Mouse (Mus musculus): Measurements from ENCODE around the gene Pigp. TPM values are rescaled to one million over a fixed set of nuclear protein-coding genes. Genes with fewer than 3 reads are reported as not detected.

Gene Pigp
- polyA plus RNA-seq, 1 experiment from 2014 or later: 125 TPM

DNA sequence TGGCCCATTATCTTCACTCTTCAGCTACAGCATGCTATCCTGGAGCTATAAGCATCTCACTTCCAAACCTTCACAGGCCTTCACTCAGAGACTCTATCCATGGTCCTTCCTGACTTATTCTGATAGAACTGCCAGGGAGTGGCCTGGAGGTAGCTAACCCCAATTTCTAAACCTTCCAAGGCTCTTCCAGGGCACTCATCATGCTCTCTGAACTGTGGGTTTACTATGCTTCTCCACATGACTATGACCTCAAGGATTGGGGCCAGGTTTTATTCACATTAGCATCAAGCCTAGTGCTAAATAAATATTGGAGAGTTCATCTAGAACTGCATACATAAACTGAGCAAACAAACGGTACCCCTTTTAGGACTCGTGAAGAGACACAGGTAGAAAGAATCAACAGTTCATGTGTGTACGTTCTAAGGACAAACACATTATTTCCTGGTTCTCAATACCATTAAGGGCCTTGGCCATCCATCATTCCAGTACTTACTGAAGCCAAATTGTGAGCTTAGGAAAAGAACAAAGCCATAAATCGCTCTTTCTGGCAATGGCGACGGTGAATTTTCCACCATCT, 2.0 kb downstream of the Pigp start:
- peak overlapping the region; percentile 98 for H3K27ac ChIP-seq (replicated peaks; ENCODE audit: low read depth, low read length)

DNA sequence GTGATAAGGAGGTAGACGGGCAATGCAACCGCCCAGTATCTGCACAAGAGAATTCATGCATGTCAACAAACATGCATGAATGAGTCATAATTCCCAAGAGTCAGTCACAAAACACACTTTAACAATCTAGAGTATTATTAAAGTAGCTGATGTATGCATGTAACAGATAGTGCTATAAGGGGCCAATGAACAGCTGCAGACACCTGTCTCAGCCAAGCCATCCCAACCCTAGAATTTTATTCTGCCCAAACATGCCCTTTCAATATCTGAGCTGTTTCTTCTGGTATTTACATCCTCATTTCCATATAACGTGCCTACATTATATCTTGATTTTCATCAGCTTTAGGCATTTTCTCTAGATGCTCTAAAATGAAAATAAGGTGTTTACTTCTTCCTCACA, 6.2 kb downstream of the Pigp start:
- Histone ChIP-seq H3K9me3 (ENCODE audit: control insufficient read depth, low read length) (no peaks in the 10 kb centered on the region), H3K36me3 (ENCODE audit: control insufficient read depth, insufficient read depth, low read length) (peaks cover 15% of the 10 kb centered on the region; the same call in 1 of the 2 replicates), H3K4me2 (ENCODE audit: low read depth, low read length) (no peak overlapping the region), H3K27ac (replicated peaks; ENCODE audit: low read depth, low read length) (no peak overlapping the region), H3K4me3 (ENCODE audit: low read depth, low read length) (no peak overlapping the region), H3K9ac (ENCODE audit: low read depth, low read length) (no peak overlapping the region), H3K4me1 (ENCODE audit: control insufficient read depth, insufficient read depth, low read length) (peaks cover 12% of the 10 kb centered on the region), H3K27me3 (replicated peaks; ENCODE audit: control insufficient read depth, insufficient read depth, low read length) (no peaks in the 10 kb centered on the region)
- ATAC-seq (ENCODE audit: low read depth): no peak
- DNase-seq (ENCODE audit: low spot score): peak; percentile 23
- 81% methylated on average over 3 of the region's 3 CpGs for WGBS

More for the DNA sequence above, 2.0 kb downstream of the Pigp start:
- H3K4me1 ChIP-seq (ENCODE audit: control insufficient read depth, insufficient read depth, low read length): peaks cover 23% of the 10 kb centered on the region
- H3K9me3 ChIP-seq (ENCODE audit: control insufficient read depth, low read length): no peaks in the 10 kb centered on the region
- WGBS: 10% methylated on average over 6 of the region's 6 CpGs
- peak overlapping the region; percentile 67 for H3K4me2 ChIP-seq (ENCODE audit: low read depth, low read length)
- DNase-seq (ENCODE audit: low spot score) (no peak), ATAC-seq (ENCODE audit: low read depth) (no peak)
- H3K36me3 ChIP-seq (ENCODE audit: control insufficient read depth, insufficient read depth, low read length): peaks cover 9% of the 10 kb centered on the region; the same call in 1 of the 2 replicates
- H3K4me3 ChIP-seq (ENCODE audit: low read depth, low read length): peak overlapping the region; percentile 96
- H3K27me3 ChIP-seq (replicated peaks; ENCODE audit: control insufficient read depth, insufficient read depth, low read length): no peaks in the 10 kb centered on the region
- H3K9ac ChIP-seq (ENCODE audit: low read depth, low read length): peak overlapping the region; percentile 95

DNA sequence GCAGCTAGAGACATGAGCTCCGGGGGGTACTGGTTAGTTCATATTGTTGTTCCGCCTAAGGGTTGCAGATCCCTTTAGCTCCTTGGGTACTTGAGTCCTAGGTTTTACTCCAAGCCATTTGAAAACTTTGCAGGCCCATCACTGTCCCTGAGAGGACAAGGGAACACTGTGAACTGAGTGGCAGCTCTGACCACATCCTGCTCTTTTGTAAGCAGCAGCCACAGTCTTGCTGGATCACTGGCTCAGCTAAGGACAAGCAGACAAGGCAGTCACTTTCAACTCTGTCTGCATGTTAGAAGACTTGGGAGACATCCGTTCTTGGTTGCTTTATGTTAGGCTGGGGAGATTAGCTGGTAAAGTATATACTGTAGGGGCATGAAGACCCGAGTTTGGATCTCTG, 7.8 kb downstream of the Pigp start:
- H3K9ac ChIP-seq (ENCODE audit: low read depth, low read length): no peak overlapping the region
- no peak for ATAC-seq (ENCODE audit: low read depth)
- no peak overlapping the region for H3K4me2 ChIP-seq (ENCODE audit: low read depth, low read length)
- no peaks in the 10 kb centered on the region for H3K27me3 ChIP-seq (replicated peaks; ENCODE audit: control insufficient read depth, insufficient read depth, low read length)
- H3K27ac ChIP-seq (replicated peaks; ENCODE audit: low read depth, low read length): no peak overlapping the region
- H3K4me1 ChIP-seq (ENCODE audit: control insufficient read depth, insufficient read depth, low read length): 0 out of 2 replicates have a peak, but pooled peaks cover 3% of the 10 kb centered on the region
- DNase-seq (ENCODE audit: low spot score): no peak
- H3K36me3 ChIP-seq (ENCODE audit: control insufficient read depth, insufficient read depth, low read length): peaks cover 15% of the 10 kb centered on the region; the same call in 1 of the 2 replicates
- 97% methylated on average over 4 of the region's 4 CpGs for WGBS
- no peaks in the 10 kb centered on the region for H3K9me3 ChIP-seq (ENCODE audit: control insufficient read depth, low read length)
- H3K4me3 ChIP-seq (ENCODE audit: low read depth, low read length): no peak overlapping the region

DNA sequence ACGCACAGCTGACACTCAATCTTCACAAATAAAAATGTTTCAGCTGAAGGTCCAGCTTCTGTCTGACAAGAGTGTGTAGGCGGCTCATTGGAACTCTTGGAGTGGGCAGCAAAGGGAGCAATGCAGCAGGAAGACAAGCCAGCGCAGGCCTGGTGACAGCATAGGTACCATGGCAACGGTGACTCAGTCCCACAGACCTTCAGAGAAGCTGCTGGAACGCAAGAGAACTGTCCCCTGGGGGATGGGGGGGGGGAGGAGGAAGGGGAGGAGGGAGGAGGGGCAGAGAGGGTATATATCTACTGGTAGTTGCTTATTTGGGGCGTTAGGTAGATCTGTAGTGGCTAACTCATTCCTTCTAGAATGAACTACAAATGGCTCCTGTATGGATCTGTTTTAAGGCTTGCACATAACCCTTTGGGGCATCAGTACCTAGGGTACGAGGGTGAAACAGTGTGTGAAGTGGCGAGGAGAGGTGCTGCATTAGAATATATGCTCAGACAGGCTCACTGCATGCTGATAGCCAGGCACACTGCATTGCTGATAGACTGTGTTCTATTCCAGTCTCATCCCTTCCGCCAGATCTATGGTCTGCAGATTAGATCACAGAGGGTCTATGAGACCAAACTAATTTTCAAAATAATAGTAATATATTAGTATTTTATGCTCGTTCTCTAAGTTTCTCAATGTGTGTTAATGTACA, 9.3 kb downstream of the Pigp start:
- peaks cover 14% of the 10 kb centered on the region; the same call in 1 of the 2 replicates for H3K36me3 ChIP-seq (ENCODE audit: control insufficient read depth, insufficient read depth, low read length)
- whole genome bisulfite sequencing: 44% methylated on average over 10 of the region's 10 CpGs
- H3K27me3 ChIP-seq (replicated peaks; ENCODE audit: control insufficient read depth, insufficient read depth, low read length): no peaks in the 10 kb centered on the region
- ATAC-seq (ENCODE audit: low read depth): peak; percentile 71; the same call in 1 of the 2 replicates
- H3K27ac ChIP-seq (replicated peaks; ENCODE audit: low read depth, low read length): no peak overlapping the region
- no peak overlapping the region for H3K9ac ChIP-seq (ENCODE audit: low read depth, low read length)
- peak; percentile 82 for DNase-seq (ENCODE audit: low spot score)
- no peaks in the 10 kb centered on the region for H3K4me1 ChIP-seq (ENCODE audit: control insufficient read depth, insufficient read depth, low read length)
- H3K9me3 ChIP-seq (ENCODE audit: control insufficient read depth, low read length): no peaks in the 10 kb centered on the region
- H3K4me3 ChIP-seq (ENCODE audit: low read depth, low read length): no peak overlapping the region
- no peak overlapping the region; the same call in 1 of the 2 replicates for H3K4me2 ChIP-seq (ENCODE audit: low read depth, low read length)

DNA sequence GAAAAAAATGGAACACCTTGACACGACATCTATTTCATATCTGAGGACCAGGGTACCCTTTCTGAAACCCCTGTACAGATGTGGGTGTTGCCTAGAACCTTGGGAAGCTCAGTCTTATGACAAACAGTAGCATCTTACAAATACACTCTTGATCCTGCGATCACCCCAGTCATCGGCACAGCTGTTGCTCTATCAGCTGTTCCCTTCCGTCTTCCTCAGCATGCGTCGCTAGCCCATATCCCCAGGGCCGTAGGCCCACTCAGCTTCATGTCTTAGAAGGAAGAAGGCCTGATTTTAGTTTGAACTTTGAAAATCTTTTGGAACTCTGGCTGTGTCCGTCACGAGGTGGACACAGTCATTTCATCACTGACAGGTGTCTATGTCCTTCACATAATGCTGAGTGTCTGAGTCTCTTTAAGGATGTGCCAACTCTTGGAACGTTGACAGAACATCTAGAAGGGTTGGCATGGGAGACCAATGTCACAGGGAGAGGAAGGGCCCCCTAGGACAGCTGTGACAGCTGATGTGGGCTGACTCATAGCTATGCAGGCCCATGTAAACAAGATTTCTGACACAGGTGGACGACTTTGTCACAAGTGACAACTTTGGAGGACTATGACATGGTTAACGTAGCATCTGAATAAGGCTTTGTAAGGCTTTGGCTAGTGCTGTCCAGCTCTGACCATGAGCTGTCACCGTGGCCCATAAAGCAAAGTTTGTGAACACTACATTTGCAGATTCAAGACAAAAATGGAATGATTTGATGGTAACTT, 10.9 kb downstream of the Pigp start:
- Histone ChIP-seq H3K27me3 (replicated peaks; ENCODE audit: control insufficient read depth, insufficient read depth, low read length) (no peaks in the 10 kb centered on the region), H3K27ac (replicated peaks; ENCODE audit: low read depth, low read length) (no peak overlapping the region), H3K9me3 (ENCODE audit: control insufficient read depth, low read length) (no peaks in the 10 kb centered on the region), H3K9ac (ENCODE audit: low read depth, low read length) (no peak overlapping the region), H3K36me3 (ENCODE audit: control insufficient read depth, insufficient read depth, low read length) (peaks cover 9% of the 10 kb centered on the region; the same call in 1 of the 2 replicates), H3K4me2 (ENCODE audit: low read depth, low read length) (no peak overlapping the region), H3K4me3 (ENCODE audit: low read depth, low read length) (no peak overlapping the region), H3K4me1 (ENCODE audit: control insufficient read depth, insufficient read depth, low read length) (no peaks in the 10 kb centered on the region)
- ATAC-seq (ENCODE audit: low read depth) (peak; percentile 63; the same call in 1 of the 2 replicates), DNase-seq (ENCODE audit: low spot score) (peak; percentile 68)
- 80% methylated on average over 13 of the region's 13 CpGs for WGBS

DNA sequence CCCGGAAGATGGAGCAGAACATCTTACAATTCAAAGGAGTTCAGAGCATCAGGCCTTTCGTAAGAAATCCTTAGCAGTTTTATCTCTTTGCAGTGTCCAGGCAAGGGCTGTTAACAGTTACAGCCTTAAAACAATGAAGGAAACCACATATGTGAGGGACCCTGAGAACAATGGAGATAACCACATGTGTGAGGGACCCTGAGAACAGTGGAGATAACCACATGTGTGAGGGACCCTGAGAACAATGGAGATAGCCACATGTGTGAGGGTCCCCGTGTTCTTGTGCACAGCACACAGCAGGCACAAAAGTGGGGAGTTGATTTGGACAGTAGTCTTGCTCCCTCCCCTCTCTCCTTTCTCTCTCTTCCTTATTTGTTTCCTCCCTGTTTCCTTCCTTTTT, 13.6 kb downstream of the Pigp start:
- no peak for ATAC-seq (ENCODE audit: low read depth)
- 84% methylated on average over 3 of the region's 3 CpGs for WGBS
- no peak overlapping the region for H3K4me2 ChIP-seq (ENCODE audit: low read depth, low read length)
- no peak overlapping the region for H3K9ac ChIP-seq (ENCODE audit: low read depth, low read length)
- DNase-seq (ENCODE audit: low spot score): no peak
- no peaks in the 10 kb centered on the region for H3K36me3 ChIP-seq (ENCODE audit: control insufficient read depth, insufficient read depth, low read length)
- no peak overlapping the region for H3K27ac ChIP-seq (replicated peaks; ENCODE audit: low read depth, low read length)
- no peaks in the 10 kb centered on the region for H3K27me3 ChIP-seq (replicated peaks; ENCODE audit: control insufficient read depth, insufficient read depth, low read length)
- no peaks in the 10 kb centered on the region for H3K4me1 ChIP-seq (ENCODE audit: control insufficient read depth, insufficient read depth, low read length)
- H3K9me3 ChIP-seq (ENCODE audit: control insufficient read depth, low read length): no peaks in the 10 kb centered on the region
- H3K4me3 ChIP-seq (ENCODE audit: low read depth, low read length): no peak overlapping the region

DNA sequence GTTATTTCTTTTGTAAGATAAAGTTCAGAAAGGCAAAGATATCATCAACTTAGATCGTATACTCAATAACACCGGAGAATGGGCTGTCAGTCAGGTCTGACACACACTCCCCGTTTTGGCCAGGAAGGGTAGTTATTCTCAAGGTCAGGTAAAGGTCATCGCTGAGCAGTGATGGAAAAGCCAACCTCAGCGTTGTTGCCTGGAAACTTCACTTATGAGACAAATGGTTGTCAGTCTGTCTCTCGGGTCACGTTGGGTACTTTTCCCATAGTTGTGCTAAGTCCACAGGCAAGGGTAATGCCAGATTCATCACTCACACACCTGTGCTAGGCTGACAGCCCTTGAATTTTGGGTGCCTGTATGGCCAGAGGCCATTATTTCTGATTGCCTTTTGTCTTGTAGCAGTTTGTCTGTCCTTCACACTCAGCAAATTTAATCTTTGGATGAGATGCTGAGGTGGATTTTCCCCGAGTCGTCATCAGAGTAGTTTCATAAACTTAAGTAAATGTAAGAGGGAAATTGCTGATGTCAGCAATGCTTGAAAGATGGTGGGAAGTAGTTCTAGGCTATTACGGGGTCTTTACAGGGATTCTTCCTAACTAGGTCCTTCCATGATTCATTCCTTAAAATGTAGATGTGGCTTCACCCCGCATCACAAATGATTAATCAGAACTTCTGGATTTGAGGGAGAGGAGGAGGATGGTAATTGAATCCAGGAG, 14.7 kb downstream of the Pigp start:
- H3K4me3 ChIP-seq (ENCODE audit: low read depth, low read length): no peak overlapping the region
- no peak overlapping the region for H3K27ac ChIP-seq (replicated peaks; ENCODE audit: low read depth, low read length)
- H3K27me3 ChIP-seq (replicated peaks; ENCODE audit: control insufficient read depth, insufficient read depth, low read length): no peaks in the 10 kb centered on the region
- no peak overlapping the region for H3K9ac ChIP-seq (ENCODE audit: low read depth, low read length)
- WGBS: 66% methylated on average over 11 of the region's 11 CpGs
- DNase-seq (ENCODE audit: low spot score): no peak
- H3K4me1 ChIP-seq (ENCODE audit: control insufficient read depth, insufficient read depth, low read length): no peaks in the 10 kb centered on the region
- H3K4me2 ChIP-seq (ENCODE audit: low read depth, low read length): no peak overlapping the region
- no peaks in the 10 kb centered on the region for H3K9me3 ChIP-seq (ENCODE audit: control insufficient read depth, low read length)
- no peak for ATAC-seq (ENCODE audit: low read depth)
- no peaks in the 10 kb centered on the region for H3K36me3 ChIP-seq (ENCODE audit: control insufficient read depth, insufficient read depth, low read length)

DNA sequence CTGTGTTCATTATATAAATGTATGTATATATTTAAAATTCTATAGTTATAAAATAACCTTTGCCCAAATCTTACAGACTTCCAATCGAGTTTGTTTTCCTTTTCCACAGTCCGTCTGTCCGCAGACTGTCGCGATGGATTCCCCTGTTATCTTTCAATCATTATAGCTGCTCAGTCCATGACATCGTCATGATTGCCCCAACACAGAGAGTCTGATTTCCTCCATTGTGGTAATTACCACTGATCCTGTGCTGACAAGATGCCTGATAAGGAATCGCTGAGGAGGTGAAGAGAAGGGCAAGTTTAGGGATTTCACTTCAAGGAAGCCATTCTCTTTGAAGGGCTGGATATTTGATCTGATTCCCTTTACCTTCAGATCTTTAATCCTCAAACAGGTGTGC, 15.6 kb downstream of the Pigp start:
- DNase-seq (ENCODE audit: low spot score) (no peak), ATAC-seq (ENCODE audit: low read depth) (no peak)
- Histone ChIP-seq H3K4me2 (ENCODE audit: low read depth, low read length) (no peak overlapping the region), H3K4me3 (ENCODE audit: low read depth, low read length) (no peak overlapping the region), H3K27me3 (replicated peaks; ENCODE audit: control insufficient read depth, insufficient read depth, low read length) (no peaks in the 10 kb centered on the region), H3K36me3 (ENCODE audit: control insufficient read depth, insufficient read depth, low read length) (no peaks in the 10 kb centered on the region), H3K4me1 (ENCODE audit: control insufficient read depth, insufficient read depth, low read length) (no peaks in the 10 kb centered on the region), H3K9ac (ENCODE audit: low read depth, low read length) (no peak overlapping the region), H3K9me3 (ENCODE audit: control insufficient read depth, low read length) (no peaks in the 10 kb centered on the region), H3K27ac (replicated peaks; ENCODE audit: low read depth, low read length) (no peak overlapping the region)
- WGBS: 40% methylated on average over 7 of the region's 7 CpGs
